Mouse (Mus musculus) liver, adult 2 months (tissue): ENCODE measurements at regions not wholly inside any gene's neighbourhood (a gene's known extent, or its start where the extent isn't known, plus 50 kb on each side); places are given as distances from the start of the nearest gene placed in this dataset.

Source experiments
- DNase-seq: peaks from one replicate; pipeline ENCODE4 v3.0.0-alpha.2; 2011; ENCODE audit warnings: low read depth, low spot score; ENCODE audit errors: extremely low read depth
- H3K27ac ChIP-seq: fragments of 200-500 bp; replicated peaks from 2 replicates; pipeline ENCODE4 v1.5.1; 2012; ENCODE audit warnings: low read depth, mild to moderate bottlenecking, control low read depth, inconsistent platforms, low read length; ENCODE audit not compliant: insufficient read depth
- H3K27me3 ChIP-seq: fragments of 200-500 bp; 2 replicates; pipeline ENCODE4 v1.6.1; 2012; ENCODE audit warnings: mild to moderate bottlenecking, moderate library complexity, low read length, inconsistent platforms; ENCODE audit not compliant: control insufficient read depth, insufficient read depth
- H3K36me3 ChIP-seq: fragments of 200-500 bp; 2 replicates; pipeline ENCODE4 v1.6.1; 2012; ENCODE audit warnings: low read length, inconsistent platforms; ENCODE audit not compliant: control insufficient read depth, insufficient read depth
- H3K4me1 ChIP-seq: fragments of 200-500 bp; 2 replicates; pipeline ENCODE4 v1.6.1; 2011; ENCODE audit warnings: low read length; ENCODE audit not compliant: control insufficient read depth, insufficient read depth
- H3K4me3 ChIP-seq: fragments of 200-500 bp; 2 replicates; pipeline ENCODE4 v1.5.1; 2011; ENCODE audit warnings: low read depth, mild to moderate bottlenecking, control low read depth, low read length, moderate library complexity; ENCODE audit not compliant: insufficient read depth
- H3K79me2 ChIP-seq: fragments of 200-500 bp; 2 replicates; pipeline ENCODE4 v1.6.1; 2012; ENCODE audit warnings: inconsistent platforms, mild to moderate bottlenecking, low read length, moderate library complexity; ENCODE audit not compliant: control insufficient read depth, insufficient read depth
- H3K9ac ChIP-seq: fragments of 200-500 bp; 2 replicates; pipeline ENCODE4 v1.6.1; 2012; ENCODE audit warnings: low read depth, mild to moderate bottlenecking, control low read depth, inconsistent platforms, low read length
- CTCF ChIP-seq: fragments of 200-500 bp; IDR thresholded peaks from 2 replicates; pipeline ENCODE4 v1.5.1; 2011; ENCODE audit warnings: low read depth, low read length, control low read depth
- POLR2A ChIP-seq: fragments of 200-500 bp; IDR thresholded peaks from 2 replicates; pipeline ENCODE4 v1.6.1; 2011; ENCODE audit warnings: low read length, control low read depth; ENCODE audit not compliant: insufficient read depth; ENCODE audit errors: extremely low read depth
- WGBS: fragments of 180-500 bp; shearing (Covaris S2); methylation state at CpG from one replicate; pipeline ENCODE4 v1.1.7; 2018; 5-methylcytosine and 5-hydroxymethylcytosine counted together

GRCm38 (mm10) chr11:43952151-43952550, 51.1 kb upstream of the Adra1b start:
- DNase-seq = no peak
- no peak overlapping the region for H3K9ac ChIP-seq
- no peak overlapping the region for H3K4me3 ChIP-seq
- peaks cover 9% of the 10 kb centered on the region; the same call in 1 of the 2 replicates for H3K4me1 ChIP-seq
- no peak overlapping the region for H3K27ac ChIP-seq
- no peak for TF ChIP-seq CTCF
- TF ChIP-seq POLR2A = no peak
- H3K79me2 ChIP-seq = no peaks in the 10 kb centered on the region
- no peaks in the 10 kb centered on the region for H3K36me3 ChIP-seq
- WGBS = 28% methylated on average over 1 of the region's 1 CpGs
- H3K27me3 ChIP-seq = no peaks in the 10 kb centered on the region

GRCm38 (mm10) chr11:43958241-43958975, 57.4 kb upstream of the Adra1b start:
- no peaks in the 10 kb centered on the region for H3K4me1 ChIP-seq
- TF ChIP-seq POLR2A = no peak
- H3K9ac ChIP-seq = no peak overlapping the region
- no peaks in the 10 kb centered on the region for H3K36me3 ChIP-seq
- no peak for DNase-seq
- no peaks in the 10 kb centered on the region for H3K27me3 ChIP-seq
- no peak overlapping the region for H3K4me3 ChIP-seq
- H3K27ac ChIP-seq = no peak overlapping the region
- 83% methylated on average over 3 of the region's 3 CpGs for WGBS
- no peaks in the 10 kb centered on the region for H3K79me2 ChIP-seq

GRCm38 (mm10) chr11:43958976-43959315, 57.9 kb upstream of the Adra1b start:
- H3K4me1 ChIP-seq = no peaks in the 10 kb centered on the region
- H3K27me3 ChIP-seq = no peaks in the 10 kb centered on the region
- no peak overlapping the region for H3K9ac ChIP-seq
- H3K36me3 ChIP-seq = no peaks in the 10 kb centered on the region
- no peak overlapping the region for H3K27ac ChIP-seq
- no peaks in the 10 kb centered on the region for H3K79me2 ChIP-seq
- WGBS = 57% methylated on average over 2 of the region's 2 CpGs
- TF ChIP-seq POLR2A (no peak), CTCF (no peak)
- DNase-seq = no peak
- H3K4me3 ChIP-seq = no peak overlapping the region

- 86% methylated on average over 5 of the region's 5 CpGs for WGBS
- peak; percentile 22 for DNase-seq
- Histone ChIP-seq H3K79me2 (no peaks in the 10 kb centered on the region), H3K9ac (no peak overlapping the region), H3K4me3 (no peak overlapping the region), H3K36me3 (no peaks in the 10 kb centered on the region), H3K27me3 (no peaks in the 10 kb centered on the region), H3K4me1 (no peaks in the 10 kb centered on the region), H3K27ac (no peak overlapping the region)
- TF ChIP-seq POLR2A (no peak), CTCF (no peak)
Observed at GRCm38 (mm10) chr11:43960348-43961105, 59.5 kb upstream of the Adra1b start.

- H3K79me2 ChIP-seq = no peaks in the 10 kb centered on the region
- no peak for TF ChIP-seq CTCF
- TF ChIP-seq POLR2A = no peak
- no peaks in the 10 kb centered on the region for H3K27me3 ChIP-seq
- no peak overlapping the region for H3K9ac ChIP-seq
- H3K36me3 ChIP-seq = no peaks in the 10 kb centered on the region
- H3K4me1 ChIP-seq = no peaks in the 10 kb centered on the region
- peak; percentile 25 for DNase-seq
- no peak overlapping the region for H3K27ac ChIP-seq
- WGBS = 56% methylated on average over 6 of the region's 6 CpGs
- H3K4me3 ChIP-seq = no peak overlapping the region
Observed at GRCm38 (mm10) chr11:43961398-43962070, 60.5 kb upstream of the Adra1b start.

- WGBS = 83% methylated on average over 1 of the region's 1 CpGs
- H3K27ac ChIP-seq = no peak overlapping the region
- no peaks in the 10 kb centered on the region for H3K36me3 ChIP-seq
- no peaks in the 10 kb centered on the region for H3K4me1 ChIP-seq
- TF ChIP-seq CTCF (no peak), POLR2A (no peak)
- no peaks in the 10 kb centered on the region for H3K27me3 ChIP-seq
- H3K79me2 ChIP-seq = no peaks in the 10 kb centered on the region
- no peak overlapping the region for H3K9ac ChIP-seq
- no peak for DNase-seq
- H3K4me3 ChIP-seq = no peak overlapping the region
Observed at GRCm38 (mm10) chr11:43967764-43968163, 66.8 kb upstream of the Adra1b start.
